Comparison of ENCODE assay signal across 16 mouse cellular contexts in the genomic region with DNA sequence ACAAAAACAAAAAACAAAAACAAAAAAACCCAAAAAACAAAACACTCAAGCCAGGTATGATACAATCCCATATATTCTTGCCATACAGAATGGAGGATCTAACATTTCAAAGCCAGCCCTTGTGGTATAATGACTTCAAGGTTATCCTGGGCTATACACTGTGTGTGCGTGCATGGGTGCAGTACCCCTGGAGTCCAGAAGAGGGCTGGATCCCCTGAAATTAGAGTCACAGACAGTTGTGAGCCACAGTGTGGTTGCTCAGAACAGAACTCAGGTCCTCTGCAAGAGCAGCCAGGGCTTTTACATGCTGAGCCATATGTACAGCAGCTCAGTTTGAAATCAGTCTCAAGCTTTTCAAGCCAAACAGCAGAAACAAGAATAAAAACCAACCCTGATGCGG.
DNase-seq lines count a peak whose midpoint lies in the region; ATAC-seq and TF ChIP-seq lines count a peak whose summit lies in the region.
"Had no signal": no experiment of that assay in that cellular context is flagged by ENCODE, and none has a peak within 500 bp of the region (broad histone marks: within the 10 kb centered on the region; RNA-seq: fewer than 3 reads in every experiment).

No protein-coding gene starts in this region.

- no peak for DNase-seq in heart, adult 11 months
- no peak for DNase-seq in lung, embryonic 14.5 days
- DNase-seq in lung, postnatal 14 days = no peak
- DNase-seq in MEL (ENCODE audit: low read depth, low spot score) = peak; percentile 11
- no peak for DNase-seq in ovary, postnatal 10 days (ENCODE audit: low spot score)
- DNase-seq: adrenal gland, postnatal 10 days; cerebellum, adult 11-12 months; spleen, adult 18-20 months had no signal

- H3K27ac ChIP-seq in heart, embryonic 11.5 days (ENCODE audit: low read depth, low read length) = no peak overlapping the region
- H3K27ac ChIP-seq in lung, embryonic 14.5 days (ENCODE audit: low read depth) = no peak overlapping the region
- H3K27ac ChIP-seq in MEL (ENCODE audit: control insufficient read depth, low read depth, low read length) = no peak overlapping the region
- no peak overlapping the region for H3K27ac ChIP-seq in midbrain, embryonic 15.5 days
- H3K27ac ChIP-seq: embryonic facial prominence, embryonic 13.5 days; limb, embryonic 12.5 days had no signal

- no peak for TF ChIP-seq RAD21 in MEL (IDR thresholded peaks at IDR 0.05; ENCODE audit: low read depth, low read length)

- ATAC-seq in heart, embryonic 11.5 days (replicated peaks; ENCODE audit: insufficient number of reproducible peaks, low FRiP score, low TSS enrichment) = 0 out of 2 replicates have a peak, but pooled peaks have one; percentile 20
- no peak for ATAC-seq in lung, embryonic 14.5 days (ENCODE audit: insufficient read depth)
- peak; percentile 44; the same call in 1 of the 2 replicates for ATAC-seq in megakaryocyte progenitor cell, adult 5-6 weeks (replicated peaks; ENCODE audit: poor library complexity)
- ATAC-seq in midbrain, embryonic 15.5 days (replicated peaks) = no peak
- ATAC-seq: intestine, embryonic 16.5 days had no signal

- H3K4me2 ChIP-seq in heart, embryonic 11.5 days = no peak overlapping the region
- H3K4me2 ChIP-seq in lung, embryonic 14.5 days = no peak overlapping the region
- H3K4me2 ChIP-seq in midbrain, embryonic 15.5 days = no peak overlapping the region
- H3K4me2 ChIP-seq: embryonic facial prominence, embryonic 13.5 days; heart, embryonic 13.5 days; limb, embryonic 12.5 days had no signal

- TF ChIP-seq POLR2A in MEL (IDR thresholded peaks at IDR 0.05; ENCODE audit: control insufficient read depth in 1 of 2, insufficient read depth in 1 of 2, low read depth in 1 of 2, low read length in 2 of 2, poor library complexity in 1 of 2) = no peak

- H3K4me3 ChIP-seq in heart, embryonic 11.5 days (ENCODE audit: low read depth, low read length) = no peak overlapping the region
- no peak overlapping the region for H3K4me3 ChIP-seq in lung, embryonic 14.5 days (ENCODE audit: low read depth, low read length)
- no peak overlapping the region for H3K4me3 ChIP-seq in MEL (ENCODE audit: control insufficient read depth in 1 of 2, insufficient read depth in 1 of 2, low read depth in 2 of 2, low read length in 2 of 2)
- H3K4me3 ChIP-seq in midbrain, embryonic 15.5 days = no peak overlapping the region
- H3K4me3 ChIP-seq: embryonic facial prominence, embryonic 13.5 days; heart, embryonic 13.5 days; limb, embryonic 12.5 days; megakaryocyte, embryonic 14.5 days had no signal

- no peak for TF ChIP-seq EP300 in MEL (IDR thresholded peaks at IDR 0.05; ENCODE audit: low read depth in 1 of 2, low read length in 2 of 2)

- no peaks in the 10 kb centered on the region for H3K9me3 ChIP-seq in heart, embryonic 11.5 days (replicated peaks; ENCODE audit: control insufficient read depth, low read length)
- H3K9me3 ChIP-seq in lung, embryonic 14.5 days (ENCODE audit: low read depth, low read length) = 0 out of 2 replicates have a peak, but pooled peaks cover 4% of the 10 kb centered on the region
- H3K9me3 ChIP-seq in MEL (replicated peaks; ENCODE audit: insufficient read depth, low read length) = no peaks in the 10 kb centered on the region
- no peaks in the 10 kb centered on the region for H3K9me3 ChIP-seq in midbrain, embryonic 15.5 days
- H3K9me3 ChIP-seq: embryonic facial prominence, embryonic 13.5 days; heart, embryonic 13.5 days had no signal

- H3K4me1 ChIP-seq in heart, embryonic 11.5 days (ENCODE audit: control insufficient read depth, insufficient read depth, low read length) = no peaks in the 10 kb centered on the region
- H3K4me1 ChIP-seq in lung, embryonic 14.5 days (ENCODE audit: insufficient read depth) = no peaks in the 10 kb centered on the region
- no peaks in the 10 kb centered on the region for H3K4me1 ChIP-seq in MEL (ENCODE audit: control insufficient read depth in 1 of 2, insufficient read depth in 2 of 2, low read length in 2 of 2)
- no peaks in the 10 kb centered on the region for H3K4me1 ChIP-seq in midbrain, embryonic 15.5 days
- H3K4me1 ChIP-seq: embryonic facial prominence, embryonic 13.5 days; limb, embryonic 12.5 days; megakaryocyte, embryonic 14.5 days had no signal

- no peaks in the 10 kb centered on the region for H3K27me3 ChIP-seq in heart, embryonic 11.5 days (ENCODE audit: control insufficient read depth, insufficient read depth, low read length)
- no peaks in the 10 kb centered on the region for H3K27me3 ChIP-seq in lung, embryonic 14.5 days (ENCODE audit: insufficient read depth, low read length)
- no peaks in the 10 kb centered on the region for H3K27me3 ChIP-seq in MEL (ENCODE audit: control insufficient read depth in 1 of 2, insufficient read depth in 2 of 2, low read length in 2 of 2)
- H3K27me3 ChIP-seq in midbrain, embryonic 15.5 days (replicated peaks) = no peaks in the 10 kb centered on the region
- H3K27me3 ChIP-seq: embryonic facial prominence, embryonic 13.5 days; heart, embryonic 13.5 days; limb, embryonic 12.5 days; megakaryocyte, embryonic 14.5 days had no signal

- H3K9ac ChIP-seq in heart, embryonic 11.5 days (ENCODE audit: low read depth, low read length) = no peak overlapping the region
- H3K9ac ChIP-seq in lung, embryonic 14.5 days = no peak overlapping the region
- H3K9ac ChIP-seq in MEL (ENCODE audit: control insufficient read depth, low read depth, low read length, poor library complexity, severe bottlenecking) = no peak overlapping the region
- H3K9ac ChIP-seq in midbrain, embryonic 15.5 days = no peak overlapping the region
- H3K9ac ChIP-seq: embryonic facial prominence, embryonic 13.5 days; heart, embryonic 13.5 days; limb, embryonic 12.5 days had no signal

- TF ChIP-seq CTCF in lung, embryonic 14.5 days (IDR thresholded peaks at IDR 0.05; ENCODE audit: low read depth) = peak; percentile 53
- TF ChIP-seq CTCF in MEL (IDR thresholded peaks at IDR 0.05 in 2 of 3, conservative IDR thresholded peaks at IDR 0.05 in 1 of 3; ENCODE audit: control insufficient read depth in 1 of 3, insufficient read depth in 1 of 3, low read depth in 2 of 3, low read length in 3 of 3, poor library complexity in 1 of 3, severe bottlenecking in 1 of 3) = peak; percentile 28 to 48 (median 31); a peak in 5 of 6 replicates

- no peaks in the 10 kb centered on the region for H3K36me3 ChIP-seq in heart, embryonic 11.5 days (ENCODE audit: control insufficient read depth, insufficient read depth, low read length)
- H3K36me3 ChIP-seq in lung, embryonic 14.5 days (ENCODE audit: insufficient read depth) = no peaks in the 10 kb centered on the region
- H3K36me3 ChIP-seq in MEL (ENCODE audit: control insufficient read depth in 1 of 2, insufficient read depth in 2 of 2, low read length in 2 of 2) = no peaks in the 10 kb centered on the region
- H3K36me3 ChIP-seq in midbrain, embryonic 15.5 days (replicated peaks) = peaks cover 18% of the 10 kb centered on the region

- H3K79me2 ChIP-seq in MEL (ENCODE audit: control insufficient read depth, insufficient read depth, low read length, poor library complexity) = no peaks in the 10 kb centered on the region

- 85% methylated on average over 2 of the region's 2 CpGs for WGBS in heart, embryonic 11.5 days (ENCODE audit: insufficient replicate concordance)
- 92% methylated on average over 2 of the region's 2 CpGs for WGBS in lung, embryonic 14.5 days
- 91% methylated on average over 2 of the region's 2 CpGs for WGBS in midbrain, embryonic 15.5 days

TF ChIP-seq in MEL, 35 proteins besides CTCF, POLR2A, EP300 and RAD21:
- TF ChIP-seq ZMIZ1 (IDR thresholded peaks at IDR 0.05; ENCODE audit: low read depth, low read length) = no peak
- TF ChIP-seq SMC3 (IDR thresholded peaks at IDR 0.05; ENCODE audit: low read depth, low read length) = peak; percentile 24; the same call in 1 of the 2 replicates

Comparison
In these comparisons a context has a peak if more than half of its experiments do, and no peak if none do; other contexts are left out.
1. ATAC-seq: peak in heart, embryonic 11.5 days (single experiment) and megakaryocyte progenitor cell, adult 5-6 weeks (single experiment); none in lung, embryonic 14.5 days (single experiment) and midbrain, embryonic 15.5 days (single experiment).